ENCODE assay signal across 1 mouse cellular context in genomic region chr7:31151301-31152241, GRCm38 (mm10).
TF ChIP-seq lines count a peak whose summit lies in the region.

No protein-coding gene starts in this region.

TF ChIP-seq in MEL, 35 proteins besides CTCF, POLR2A, EP300 and RAD21 (continued from another document):
- TF ChIP-seq MYC (IDR thresholded peaks at IDR 0.05; ENCODE audit: low read depth, low read length) = no peak
- 0 out of 2 replicates have a peak, but pooled peaks have one; percentile 30 for TF ChIP-seq BHLHE40 (IDR thresholded peaks at IDR 0.05; ENCODE audit: borderline replicate concordance, low read depth, low read length)
- TF ChIP-seq HCFC1 (IDR thresholded peaks at IDR 0.05; ENCODE audit: low read depth, low read length) = peak; percentile 62; the same call in 1 of the 2 replicates
- no peak for TF ChIP-seq TAL1 (IDR thresholded peaks at IDR 0.05; ENCODE audit: low read length)
- TF ChIP-seq CHD1 (IDR thresholded peaks at IDR 0.05; ENCODE audit: low read depth, low read length) = 0 out of 2 replicates have a peak, but pooled peaks have one; percentile 52
- 0 out of 2 replicates have a peak, but pooled peaks have one; percentile 18 for TF ChIP-seq E2F4 (IDR thresholded peaks at IDR 0.05; ENCODE audit: borderline replicate concordance, low read depth, low read length)
- peak; percentile 19; the same call in 1 of the 2 replicates for TF ChIP-seq SIN3A (IDR thresholded peaks at IDR 0.05; ENCODE audit: low read length)
- TF ChIP-seq ZNF384 (IDR thresholded peaks at IDR 0.05; ENCODE audit: low read depth, low read length) = peak; percentile 70
- 0 out of 2 replicates have a peak, but pooled peaks have one; percentile 21 for TF ChIP-seq ZMIZ1 (IDR thresholded peaks at IDR 0.05; ENCODE audit: low read depth, low read length)
- TF ChIP-seq MAZ (IDR thresholded peaks at IDR 0.05; ENCODE audit: low read depth, low read length) = peak; percentile 1
- no peak for TF ChIP-seq ZC3H11A (IDR thresholded peaks at IDR 0.05; ENCODE audit: low read depth, low read length)
